Mouse (Mus musculus) midbrain, embryonic 13.5 days (tissue): ENCODE results near the gene Trpm2. TPM values are rescaled to one million over a fixed set of nuclear protein-coding genes. Genes with fewer than 3 reads are reported as not detected.
"Not testable (repeated sequence)": the region's sequence is repeated elsewhere in the genome, so short reads cannot be mapped to it uniquely, and the experiment has no call there.

ENCODE experiments used
- ATAC-seq: fragments of 200-750 bp; cut with Nextera tagmentation; 2 replicates; pipeline ENCODE4 v1.8.0; 2017; ENCODE audit warnings: mild to moderate bottlenecking, moderate TSS enrichment, moderate library complexity
- H3K27ac ChIP-seq: fragments of 300-500 bp; sonication (generic); 2 replicates; pipeline ENCODE4 v1.5.1; 2015; ENCODE audit warnings: inconsistent platforms, mild to moderate bottlenecking, moderate library complexity
- H3K27me3 ChIP-seq: fragments of 300-500 bp; sonication (generic); 2 replicates; pipeline ENCODE4 v1.6.1; 2015; ENCODE audit warnings: mild to moderate bottlenecking, inconsistent platforms
- H3K36me3 ChIP-seq: fragments of 300-500 bp; sonication (generic); 2 replicates; pipeline ENCODE4 v1.6.1; 2015; ENCODE audit warnings: mild to moderate bottlenecking, inconsistent platforms
- H3K4me1 ChIP-seq: fragments of 300-500 bp; sonication (generic); replicated peaks from 2 replicates; pipeline ENCODE4 v1.6.1; 2015; ENCODE audit warnings: inconsistent platforms
- H3K4me2 ChIP-seq: fragments of 300-500 bp; sonication (generic); replicated peaks from 2 replicates; pipeline ENCODE4 v1.6.1; 2015; ENCODE audit warnings: moderate library complexity, mild to moderate bottlenecking, inconsistent platforms
- H3K4me3 ChIP-seq: fragments of 300-500 bp; sonication (generic); replicated peaks from 2 replicates; pipeline ENCODE4 v1.5.1; 2015; ENCODE audit warnings: mild to moderate bottlenecking, inconsistent platforms
- H3K9ac ChIP-seq: fragments of 300-500 bp; sonication (generic); replicated peaks from 2 replicates; pipeline ENCODE4 v1.6.1; 2015; ENCODE audit warnings: mild to moderate bottlenecking, inconsistent platforms
- H3K9me3 ChIP-seq: fragments of 300-500 bp; sonication (generic); 2 replicates; pipeline ENCODE4 v1.6.1; 2016; ENCODE audit warnings: mild to moderate bottlenecking, inconsistent platforms
- whole genome bisulfite sequencing: fragments of 180-500 bp; shearing (Covaris S2); methylation state at CpG from one replicate; pipeline ENCODE4 v1.1.7; 2015; 5-methylcytosine and 5-hydroxymethylcytosine counted together
- polyA plus RNA-seq: library from polyadenylated mRNA; unstranded; fragments of >200 nt; fragmentation: Nextera tagmentation; extraction: Ambion mirVana; gene quantifications from 2 replicates; pipeline ENCODE4 v1.2.1, GENCODE M21; 2015

Gene Trpm2
- polyA plus RNA-seq, 1 experiment from 2014 or later, result 2.7 TPM

GRCm38 (mm10) chr10:77976458-77977150, 6.2 kb upstream of the Trpm2 start:
- no peak for ATAC-seq
- H3K4me1 ChIP-seq, result peaks cover 13% of the 10 kb centered on the region
- 84% methylated on average over 8 of the region's 8 CpGs for WGBS
- no peaks in the 10 kb centered on the region for H3K9me3 ChIP-seq
- no peak overlapping the region for H3K9ac ChIP-seq
- no peak overlapping the region for H3K4me3 ChIP-seq
- no peak overlapping the region for H3K4me2 ChIP-seq
- peaks cover 17% of the 10 kb centered on the region for H3K36me3 ChIP-seq
- H3K27me3 ChIP-seq, result no peaks in the 10 kb centered on the region
- H3K27ac ChIP-seq, result no peak overlapping the region

DNA sequence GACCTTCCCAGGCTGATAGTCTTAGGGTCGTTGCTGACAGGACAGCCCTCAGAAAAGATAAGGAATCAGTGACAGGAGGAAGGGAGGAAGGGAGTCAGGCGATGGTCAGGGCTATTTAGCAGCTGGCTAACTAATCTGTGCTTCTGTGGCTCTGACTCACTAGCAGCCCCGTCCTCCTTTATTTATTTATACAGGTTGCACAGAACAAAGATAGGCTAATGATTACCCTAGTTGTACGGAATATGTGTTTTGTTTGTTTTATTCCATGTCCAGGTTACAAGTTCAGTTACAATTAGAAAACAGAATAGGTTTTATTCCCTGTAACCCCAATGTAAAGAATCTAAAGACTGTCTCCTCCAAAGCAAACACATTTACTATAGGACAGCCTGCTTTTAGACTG, 5.3 kb upstream of the Trpm2 start:
- H3K27me3 ChIP-seq, result no peaks in the 10 kb centered on the region; the same call in 1 of the 2 replicates
- peaks cover 10% of the 10 kb centered on the region; the same call in 1 of the 2 replicates for H3K36me3 ChIP-seq
- H3K4me2 ChIP-seq, result no peak overlapping the region
- H3K4me1 ChIP-seq, result peaks cover 13% of the 10 kb centered on the region
- WGBS, result 68% methylated on average over 4 of the region's 4 CpGs
- H3K9me3 ChIP-seq, result no peaks in the 10 kb centered on the region
- H3K27ac ChIP-seq, result no peak overlapping the region
- no peak overlapping the region for H3K4me3 ChIP-seq
- H3K9ac ChIP-seq, result 0 out of 2 replicates have a peak overlapping the region, but pooled peaks have one; percentile 14
- ATAC-seq, result no peak

DNA sequence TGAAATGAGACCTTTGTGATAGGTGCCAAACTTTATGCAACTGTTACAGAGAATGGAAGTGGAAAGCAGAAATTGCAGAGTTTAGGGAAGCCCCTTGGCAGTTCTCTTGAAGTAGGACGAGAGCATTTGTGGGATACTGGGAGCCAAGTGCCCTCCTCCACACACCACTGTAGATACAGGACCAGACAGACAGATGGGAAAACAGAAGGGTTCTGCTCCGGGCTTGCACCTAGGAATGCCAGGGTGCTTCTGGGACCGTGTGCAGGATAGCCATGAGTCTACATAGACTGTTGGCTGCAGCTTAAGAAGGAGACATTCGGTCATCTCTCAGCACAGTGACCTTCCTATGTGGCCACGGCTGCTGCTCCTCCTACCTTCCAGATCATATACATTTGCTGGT, 4.4 kb upstream of the Trpm2 start:
- WGBS, result 81% methylated on average over 5 of the region's 5 CpGs
- H3K9me3 ChIP-seq, result no peaks in the 10 kb centered on the region
- no peak overlapping the region for H3K4me2 ChIP-seq
- H3K4me1 ChIP-seq, result peaks cover 14% of the 10 kb centered on the region
- ATAC-seq, result no peak
- peak overlapping the region; percentile 14; the same call in 1 of the 2 replicates for H3K9ac ChIP-seq
- H3K4me3 ChIP-seq, result no peak overlapping the region
- H3K27ac ChIP-seq, result no peak overlapping the region
- H3K36me3 ChIP-seq, result 0 out of 2 replicates have a peak, but pooled peaks cover 1% of the 10 kb centered on the region
- H3K27me3 ChIP-seq, result peaks cover 8% of the 10 kb centered on the region

- no peak overlapping the region for H3K27ac ChIP-seq
- H3K36me3 ChIP-seq, result no peaks in the 10 kb centered on the region
- H3K4me1 ChIP-seq, result peaks cover 13% of the 10 kb centered on the region
- no peak overlapping the region for H3K4me3 ChIP-seq
- no peak overlapping the region for H3K4me2 ChIP-seq
- peaks cover 13% of the 10 kb centered on the region for H3K27me3 ChIP-seq
- no peaks in the 10 kb centered on the region for H3K9me3 ChIP-seq
- no peak for ATAC-seq
- 77% methylated on average over 5 of the region's 5 CpGs for WGBS
- H3K9ac ChIP-seq, result no peak overlapping the region
These were observed 4.0 kb upstream of the Trpm2 start for GRCm38 (mm10) chr10:77974323-77974722.

DNA sequence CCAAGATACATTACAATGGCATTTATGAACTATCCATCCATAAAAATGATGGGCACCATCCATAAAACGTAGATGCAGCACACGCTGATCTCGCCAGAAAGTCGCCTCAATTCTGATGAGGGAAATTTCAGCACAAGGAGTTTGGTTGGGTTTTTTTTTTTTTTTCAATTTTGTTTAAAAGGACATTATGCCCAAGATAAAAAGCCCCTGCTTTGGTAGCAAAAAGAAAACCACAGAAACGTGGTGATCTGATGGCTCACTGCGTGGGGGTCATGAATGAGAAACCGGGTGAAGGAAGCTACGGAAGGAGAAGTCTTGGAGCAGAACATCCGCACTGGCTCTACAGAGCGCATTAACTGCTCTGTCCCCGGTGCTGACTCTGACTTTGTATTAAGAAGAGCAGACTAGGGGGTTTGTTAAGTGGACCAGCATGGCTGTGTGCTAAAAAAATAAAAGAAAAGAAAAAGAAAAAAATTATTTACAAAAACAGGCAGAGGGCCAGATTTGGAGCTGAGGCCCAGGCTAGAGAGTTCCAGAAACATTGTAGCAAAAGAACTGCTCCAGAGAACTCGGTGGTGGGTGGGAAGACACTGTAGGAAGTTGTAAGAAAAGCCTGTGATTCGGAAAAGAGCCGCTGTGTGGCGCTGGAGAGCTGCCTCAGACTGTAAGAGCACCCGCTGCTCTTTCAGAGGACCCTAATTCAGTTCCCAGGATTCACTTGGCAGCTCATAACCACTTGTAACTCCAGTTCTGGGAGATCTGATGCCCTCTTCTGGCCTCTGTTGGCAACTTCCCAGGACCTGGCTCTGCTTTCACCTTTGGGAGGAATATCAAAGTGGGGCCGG, 1.6 kb upstream of the Trpm2 start:
- peaks cover 14% of the 10 kb centered on the region; the same call in 1 of the 2 replicates for H3K4me1 ChIP-seq
- no peaks in the 10 kb centered on the region for H3K36me3 ChIP-seq
- H3K4me2 ChIP-seq, result no peak overlapping the region
- H3K9me3 ChIP-seq, result no peaks in the 10 kb centered on the region
- 63% methylated on average over 17 of the region's 17 CpGs for WGBS
- peaks cover 30% of the 10 kb centered on the region for H3K27me3 ChIP-seq
- no peak overlapping the region for H3K9ac ChIP-seq
- H3K27ac ChIP-seq, result no peak overlapping the region
- no peak overlapping the region for H3K4me3 ChIP-seq
- no peak for ATAC-seq

GRCm38 (mm10) chr10:77971191-77971590, 828 bp upstream of the Trpm2 start:
- Histone ChIP-seq H3K4me1 (peaks cover 14% of the 10 kb centered on the region; the same call in 1 of the 2 replicates), H3K27me3 (peaks cover 30% of the 10 kb centered on the region), H3K9me3 (no peaks in the 10 kb centered on the region), H3K4me3 (no peak overlapping the region), H3K4me2 (no peak overlapping the region), H3K9ac (no peak overlapping the region), H3K36me3 (no peaks in the 10 kb centered on the region), H3K27ac (no peak overlapping the region)
- ATAC-seq, result no peak
- 78% methylated on average over 10 of the region's 10 CpGs for WGBS

DNA sequence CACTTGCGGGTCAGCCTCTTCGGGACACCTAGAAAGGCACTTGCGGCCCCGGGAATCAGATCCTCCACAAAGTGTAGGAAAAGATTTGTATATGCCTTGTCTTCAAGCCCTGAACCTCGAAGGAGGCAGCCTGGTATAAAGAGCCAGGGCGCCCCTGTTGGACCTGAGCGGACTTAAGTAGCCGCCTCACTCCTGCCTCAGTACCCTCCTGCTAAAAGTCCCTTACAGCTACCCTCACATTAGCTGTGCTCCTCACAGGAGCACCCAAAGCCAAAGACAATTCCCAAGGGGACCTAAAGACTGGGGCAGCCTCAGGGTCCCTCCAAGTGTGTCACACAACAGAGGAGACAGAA, 414 bp downstream of the Trpm2 start:
- peak overlapping the region; percentile 54 for H3K9ac ChIP-seq
- no peak overlapping the region for H3K27ac ChIP-seq
- peak overlapping the region; percentile 43 for H3K4me3 ChIP-seq
- peaks cover 14% of the 10 kb centered on the region; the same call in 1 of the 2 replicates for H3K4me1 ChIP-seq
- H3K36me3 ChIP-seq, result no peaks in the 10 kb centered on the region
- H3K4me2 ChIP-seq, result peak overlapping the region; percentile 75
- peak; percentile 40 for ATAC-seq
- H3K27me3 ChIP-seq, result peaks cover 30% of the 10 kb centered on the region
- H3K9me3 ChIP-seq, result no peaks in the 10 kb centered on the region
- WGBS, result 8% methylated on average over 8 of the region's 8 CpGs

GRCm38 (mm10) chr10:77969274-77969972, 940 bp downstream of the Trpm2 start:
- H3K4me3 ChIP-seq, result peak overlapping the region; percentile 43
- H3K4me2 ChIP-seq, result peak overlapping the region; percentile 75
- 4% methylated on average over 26 of the region's 26 CpGs for WGBS
- H3K36me3 ChIP-seq, result no peaks in the 10 kb centered on the region
- no peaks in the 10 kb centered on the region for H3K9me3 ChIP-seq
- peak; percentile 92 for ATAC-seq
- peaks cover 30% of the 10 kb centered on the region for H3K27me3 ChIP-seq
- H3K4me1 ChIP-seq, result peaks cover 14% of the 10 kb centered on the region; the same call in 1 of the 2 replicates
- peak overlapping the region; percentile 54 for H3K9ac ChIP-seq
- no peak overlapping the region for H3K27ac ChIP-seq

DNA sequence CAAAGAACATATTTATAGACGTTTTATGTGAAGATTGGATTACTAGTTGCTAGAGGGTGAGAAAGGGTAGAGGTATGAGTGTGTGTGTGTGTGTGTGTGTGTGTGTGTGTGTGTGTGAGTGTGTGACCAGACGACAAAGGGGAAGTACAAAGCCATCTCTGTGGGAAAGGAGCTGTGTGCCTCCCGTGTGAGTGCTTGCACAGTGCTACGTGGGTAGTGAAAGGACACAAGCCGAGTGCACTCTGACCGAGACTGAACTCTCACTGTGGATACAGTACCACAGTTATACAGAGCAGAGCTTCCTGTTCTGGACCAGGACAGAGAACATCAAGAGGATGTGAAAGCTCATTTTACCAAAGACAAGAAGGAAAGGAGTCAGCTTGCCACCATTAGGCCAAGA, 6.4 kb downstream of the Trpm2 start:
- H3K4me3 ChIP-seq, result no peak overlapping the region
- H3K9me3 ChIP-seq, result no peaks in the 10 kb centered on the region
- no peak overlapping the region for H3K4me2 ChIP-seq
- H3K9ac ChIP-seq, result no peak overlapping the region
- no peak for ATAC-seq
- peaks cover 14% of the 10 kb centered on the region for H3K27me3 ChIP-seq
- H3K4me1 ChIP-seq, result peaks cover 3% of the 10 kb centered on the region; the same call in 1 of the 2 replicates
- WGBS, result 83% methylated on average over 6 of the region's 6 CpGs
- no peaks in the 10 kb centered on the region for H3K36me3 ChIP-seq
- H3K27ac ChIP-seq, result no peak overlapping the region

GRCm38 (mm10) chr10:77962725-77963124, 7.6 kb downstream of the Trpm2 start:
- no peaks in the 10 kb centered on the region for H3K4me1 ChIP-seq
- no peak overlapping the region for H3K4me2 ChIP-seq
- H3K36me3 ChIP-seq, result no peaks in the 10 kb centered on the region
- no peak overlapping the region for H3K27ac ChIP-seq
- ATAC-seq, result no peak
- H3K9me3 ChIP-seq, result no peaks in the 10 kb centered on the region
- no peak overlapping the region for H3K9ac ChIP-seq
- WGBS, result 89% methylated on average over 2 of the region's 2 CpGs
- peaks cover 1% of the 10 kb centered on the region; the same call in 1 of the 2 replicates for H3K27me3 ChIP-seq
- H3K4me3 ChIP-seq, result no peak overlapping the region

GRCm38 (mm10) chr10:77950468-77950867, 19.9 kb downstream of the Trpm2 start:
- ATAC-seq, H3K27ac ChIP-seq, H3K9ac ChIP-seq, H3K27me3 ChIP-seq, H3K4me1 ChIP-seq, H3K4me3 ChIP-seq, H3K36me3 ChIP-seq, H3K9me3 ChIP-seq, H3K4me2 ChIP-seq: not testable (repeated sequence)
- 89% methylated on average over 9 of the region's 12 CpGs for WGBS

DNA sequence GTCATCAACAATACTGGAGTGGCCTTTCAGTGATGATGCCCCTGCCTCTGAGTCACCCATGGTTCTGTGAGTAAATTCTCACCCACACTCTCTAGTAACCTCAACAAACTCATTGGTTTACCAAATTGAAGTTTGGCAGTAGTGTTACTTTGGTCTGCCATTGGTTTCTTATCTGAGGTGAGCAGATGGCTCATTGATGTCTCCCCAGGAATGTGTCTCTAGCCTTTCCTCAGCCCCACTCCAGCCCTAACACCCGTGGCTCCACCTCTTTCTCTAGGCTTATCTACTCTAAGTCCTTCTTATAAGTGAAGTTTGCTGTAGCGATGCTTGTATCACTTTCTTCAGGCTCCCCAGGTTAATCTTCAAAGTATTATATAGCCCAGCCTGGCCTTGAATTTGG, 30.7 kb downstream of the Trpm2 start:
- no peaks in the 10 kb centered on the region for H3K9me3 ChIP-seq
- no peaks in the 10 kb centered on the region for H3K4me1 ChIP-seq
- H3K4me3 ChIP-seq, result no peak overlapping the region
- H3K36me3 ChIP-seq, result no peaks in the 10 kb centered on the region
- H3K4me2 ChIP-seq, result no peak overlapping the region
- H3K9ac ChIP-seq, result no peak overlapping the region
- 84% methylated on average over 2 of the region's 2 CpGs for WGBS
- H3K27ac ChIP-seq, result no peak overlapping the region
- no peak for ATAC-seq
- no peaks in the 10 kb centered on the region for H3K27me3 ChIP-seq
